Mouse (Mus musculus): ENCODE results near the gene Cyp4v3.

DNA sequence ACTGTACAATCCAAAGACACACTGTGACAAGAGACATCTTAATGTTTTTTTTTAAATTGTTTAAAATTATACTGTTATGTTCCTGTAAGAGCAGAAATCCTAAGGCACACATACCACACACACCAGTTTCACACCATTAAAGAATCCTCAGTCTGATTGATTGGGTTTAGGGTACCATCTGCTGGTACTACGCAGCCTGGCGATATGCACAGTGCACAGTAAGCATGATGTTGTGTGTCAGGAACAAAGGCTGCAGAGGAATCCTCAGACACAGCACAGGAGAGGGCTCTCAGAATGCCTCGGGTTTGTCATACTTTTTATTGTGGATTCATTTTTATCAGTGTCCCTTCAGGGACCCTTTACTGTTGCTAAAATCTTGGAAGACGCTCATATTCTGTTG lies 58.7 kb downstream of the Cyp4v3 start:
- no peak for TF ChIP-seq CTCF (IDR thresholded peaks at IDR 0.05; ENCODE audit: low read depth, low read length)
- TF ChIP-seq TAL1 (conservative IDR thresholded peaks at IDR 0.05; ENCODE audit: low read depth, low read length) = no peak
- no peak for TF ChIP-seq GATA1 (IDR thresholded peaks at IDR 0.05; ENCODE audit: borderline replicate concordance, low read length)
- TF ChIP-seq GATA2 (IDR thresholded peaks at IDR 0.05; ENCODE audit: borderline replicate concordance, low read depth, low read length) = no peak

Measured in G1E (cell line).